In the genomic region with DNA sequence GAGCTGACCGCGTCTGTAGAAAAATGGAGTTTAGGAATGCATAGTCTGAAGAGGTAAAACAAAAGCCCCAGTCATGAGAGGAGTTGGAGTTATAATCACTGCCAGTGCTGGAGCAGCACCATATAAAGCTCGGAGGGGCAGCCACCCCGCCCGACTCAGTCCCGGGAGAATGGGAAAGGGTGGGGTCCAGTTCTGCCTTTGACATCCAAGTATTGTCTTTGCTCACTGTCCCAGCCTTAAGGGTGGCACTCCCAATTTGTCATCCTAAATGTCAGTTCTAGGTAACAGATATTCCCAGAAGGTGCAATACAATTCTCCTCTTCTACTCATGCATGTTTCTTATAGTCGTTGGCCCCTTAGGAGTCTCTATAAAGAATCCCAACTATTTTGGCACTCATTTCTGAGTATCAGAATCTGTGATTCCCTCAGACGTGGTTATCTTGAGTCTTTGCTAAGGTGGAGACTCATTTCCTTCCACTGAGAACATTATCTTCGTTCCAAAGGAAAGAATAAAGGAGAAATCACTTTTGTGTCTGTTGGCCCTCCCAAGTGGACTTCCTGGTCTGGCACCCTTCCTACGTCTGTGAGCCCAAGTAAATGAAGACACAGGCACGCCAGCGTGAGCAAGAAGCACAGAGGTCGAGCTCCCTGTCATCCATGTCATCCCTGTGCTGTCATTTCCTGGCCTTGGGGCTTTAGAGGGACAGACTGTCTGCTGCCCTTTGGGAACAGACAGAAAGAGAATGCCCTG, we compare ENCODE assay signal across 17 mouse cellular contexts. TPM values are rescaled to one million over a fixed set of nuclear protein-coding genes. Genes with fewer than 3 reads are reported as not detected.
DNase-seq lines count a peak whose midpoint lies in the region; ATAC-seq lines count a peak whose summit lies in the region.
"Had no signal": no experiment of that assay in that cellular context is flagged by ENCODE, and none has a peak within 500 bp of the region (broad histone marks: within the 10 kb centered on the region; RNA-seq: fewer than 3 reads in every experiment).

No protein-coding gene starts in this region.

- no peak overlapping the region for H3K27ac ChIP-seq in lung, embryonic 16.5 days (ENCODE audit: low read length)
- H3K27ac ChIP-seq: embryonic facial prominence, embryonic 12.5 days; limb, embryonic 15.5 days; macrophage; midbrain, embryonic 15.5 days; neural tube, embryonic 12.5 days had no signal

- WGBS in lung, embryonic 16.5 days: 48% methylated on average over 13 of the region's 13 CpGs

- H3K36me3 ChIP-seq in lung, embryonic 16.5 days (ENCODE audit: control insufficient read depth, insufficient read depth, low read length): no peaks in the 10 kb centered on the region
- H3K36me3 ChIP-seq: embryonic facial prominence, embryonic 12.5 days; limb, embryonic 15.5 days; midbrain, embryonic 15.5 days; neural tube, embryonic 12.5 days had no signal

- peak; percentile 27; the same call in 1 of the 2 replicates for ATAC-seq in lung, embryonic 16.5 days (ENCODE audit: low read depth)
- ATAC-seq: forebrain, embryonic 14.5 days; intestine, postnatal 0 days; midbrain, embryonic 15.5 days had no signal

- H3K9me3 ChIP-seq in lung, embryonic 16.5 days (ENCODE audit: control insufficient read depth, low read length): no peaks in the 10 kb centered on the region
- H3K9me3 ChIP-seq: embryonic facial prominence, embryonic 12.5 days; limb, embryonic 15.5 days; midbrain, embryonic 15.5 days; neural tube, embryonic 12.5 days had no signal

- DNase-seq in adrenal gland, adult 2 months: peak; percentile 56
- no peak for DNase-seq in adrenal gland, postnatal 25 days
- DNase-seq in adrenal gland, postnatal 36 days: peak; percentile 36 to 51
- DNase-seq in heart, postnatal 4 days: peak; percentile 37
- no peak for DNase-seq in testis, postnatal 14 days (ENCODE audit: low spot score)
- no peak for DNase-seq in right cerebral cortex, postnatal 4 days
- no peak for DNase-seq in testis, postnatal 10 days (ENCODE audit: low spot score)
- DNase-seq: cerebellum, adult 9-11 months; gastrocnemius, postnatal 10 days had no signal

- H3K4me1 ChIP-seq in lung, embryonic 16.5 days (replicated peaks; ENCODE audit: control insufficient read depth, insufficient read depth, low read length): peaks cover 3% of the 10 kb centered on the region; the same call in 1 of the 2 replicates
- H3K4me1 ChIP-seq: embryonic facial prominence, embryonic 12.5 days; limb, embryonic 15.5 days; neural tube, embryonic 12.5 days had no signal

- H3K4me2 ChIP-seq in lung, embryonic 16.5 days (ENCODE audit: low read depth, low read length): no peak overlapping the region
- H3K4me2 ChIP-seq: embryonic facial prominence, embryonic 12.5 days; limb, embryonic 15.5 days; midbrain, embryonic 15.5 days; neural tube, embryonic 12.5 days had no signal

- H3K27me3 ChIP-seq in lung, embryonic 16.5 days (ENCODE audit: control insufficient read depth, insufficient read depth, low read depth, low read length): no peaks in the 10 kb centered on the region
- H3K27me3 ChIP-seq: embryonic facial prominence, embryonic 12.5 days; limb, embryonic 15.5 days; midbrain, embryonic 15.5 days; neural tube, embryonic 12.5 days had no signal

- H3K4me3 ChIP-seq in lung, embryonic 16.5 days (ENCODE audit: low read length): no peak overlapping the region
- H3K4me3 ChIP-seq: embryonic facial prominence, embryonic 12.5 days; limb, embryonic 15.5 days; midbrain, embryonic 15.5 days; neural tube, embryonic 12.5 days had no signal

- H3K9ac ChIP-seq in lung, embryonic 16.5 days (ENCODE audit: low read length): no peak overlapping the region
- H3K9ac ChIP-seq: embryonic facial prominence, embryonic 12.5 days; limb, embryonic 15.5 days; midbrain, embryonic 15.5 days; neural tube, embryonic 12.5 days had no signal

RNA-seq across cellular contexts. Expression of a gene that starts 50.3 kb away (rescaled TPM):
- not detected for total RNA-seq in adrenal gland, adult 2 months (2021)
- 0.02 TPM in 1 of 2 replicates, not detected in the other for polyA plus RNA-seq in adrenal gland, adult 2 months (2012; rRNA removed)
- total RNA-seq in adrenal gland, postnatal 25 days (2021): 0.27 TPM in 1 of 2 replicates, not detected in the other
- not detected for total RNA-seq in adrenal gland, postnatal 36 days (2021)
- not detected for total RNA-seq in heart, postnatal 4 days (2021)
- 0.28 TPM in 1 of 2 replicates, not detected in the other for polyA plus RNA-seq in lung, embryonic 16.5 days (2015; fragmentation: Nextera tagmentation; extraction: Ambion mirVana)
- total RNA-seq: gastrocnemius, postnatal 10 days had no signal
- polyA plus RNA-seq: macrophage; midbrain, embryonic 15.5 days had no signal

Comparison
In these comparisons a context has a peak if more than half of its experiments do, and no peak if none do; other contexts are left out.
1. DNase-seq: peak in adrenal gland, adult 2 months (single experiment), adrenal gland, postnatal 36 days (2 of 2) and heart, postnatal 4 days (single experiment); none in adrenal gland, postnatal 25 days (single experiment), testis, postnatal 14 days (single experiment), right cerebral cortex, postnatal 4 days (single experiment) and testis, postnatal 10 days (single experiment).